Mouse (Mus musculus) liver, embryonic 14.5 days (tissue): ENCODE measurements around the gene Prop1. TPM values are rescaled to one million over a fixed set of nuclear protein-coding genes. Genes with fewer than 3 reads are reported as not detected.

Source experiments
- ATAC-seq: fragments of 200-750 bp; cut with Nextera tagmentation; 2 replicates; pipeline ENCODE4 v1.8.0; 2017; ENCODE audit warnings: moderate number of reproducible peaks, mild to moderate bottlenecking, moderate library complexity; ENCODE audit not compliant: insufficient read depth
- DNase-seq, 3 experiments: peaks; one replicate each; pipeline ENCODE4 v3.0.0-alpha.2; 2012 to 2013; ENCODE audit warnings: low read depth in 3 of 3, low spot score in 3 of 3
- H3K27ac ChIP-seq: fragments of 300-500 bp; sonication (generic); 2 replicates; pipeline ENCODE4 v1.5.1; 2014; ENCODE audit warnings: moderate library complexity, mild to moderate bottlenecking, control low read depth, inconsistent platforms
- H3K27me3 ChIP-seq: fragments of 300-500 bp; sonication (generic); 2 replicates; pipeline ENCODE4 v1.6.1; 2014; ENCODE audit warnings: mild to moderate bottlenecking, low read length, moderate library complexity; ENCODE audit not compliant: control insufficient read depth, insufficient read depth
- H3K36me3 ChIP-seq: fragments of 300-500 bp; sonication (generic); replicated peaks from 2 replicates; pipeline ENCODE4 v1.6.1; 2014; ENCODE audit warnings: low read depth; ENCODE audit not compliant: control insufficient read depth, insufficient read depth
- H3K4me1 ChIP-seq, 2 experiments: fragments of 200-500 bp in 1 of 2; fragments of 300-500 bp in 1 of 2; sonication (generic) in 1 of 2; replicated peaks; 2 replicates each; pipeline ENCODE4 v1.6.1; 2012 to 2014; ENCODE audit warnings: antibody characterized with exemption in 1 of 2, inconsistent platforms in 1 of 2, low read length in 1 of 2; ENCODE audit not compliant: control insufficient read depth in 2 of 2, insufficient read depth in 2 of 2
- H3K4me2 ChIP-seq: fragments of 300-500 bp; sonication (generic); 2 replicates; pipeline ENCODE4 v1.6.1; 2014; ENCODE audit warnings: low read depth, mild to moderate bottlenecking, control low read depth, moderate library complexity
- H3K4me3 ChIP-seq, 2 experiments: fragments of 200-500 bp in 1 of 2; fragments of 300-500 bp in 1 of 2; sonication (generic) in 1 of 2; 2 replicates each; pipeline ENCODE4 v1.5.1; 2012 to 2014; ENCODE audit warnings: low read depth in 2 of 2, low read length in 2 of 2, mild to moderate bottlenecking in 2 of 2, control low read depth in 1 of 2, inconsistent platforms in 1 of 2, moderate library complexity in 1 of 2; ENCODE audit not compliant: insufficient read depth in 1 of 2
- H3K9ac ChIP-seq: fragments of 300-500 bp; sonication (generic); replicated peaks from 2 replicates; pipeline ENCODE4 v1.6.1; 2014; ENCODE audit warnings: mild to moderate bottlenecking, control low read depth, moderate library complexity
- H3K9me3 ChIP-seq: fragments of 300-500 bp; sonication (generic); 2 replicates; pipeline ENCODE4 v1.6.1; 2016; ENCODE audit warnings: low read length, mixed read lengths; ENCODE audit not compliant: control insufficient read depth
- CTCF ChIP-seq: IDR thresholded peaks from 2 replicates; pipeline ENCODE4 v1.5.1; 2016; ENCODE audit warnings: antibody characterized with exemption, low read depth, control low read depth
- EP300 ChIP-seq: IDR thresholded peaks from 2 replicates; pipeline ENCODE4 v1.6.1; 2016; ENCODE audit warnings: antibody characterized with exemption, low read depth
- WGBS: fragments of 180-500 bp; shearing (Covaris S2); extraction: QIAGEN DNeasy Blood & Tissue Kit; methylation state at CpG from one replicate; pipeline ENCODE4 v1.1.7; 2014; ENCODE audit not compliant: insufficient replicate concordance; 5-methylcytosine and 5-hydroxymethylcytosine counted together
- polyA plus RNA-seq, 2 experiments: library from polyadenylated mRNA; depleted of rRNA in 1 of 2; stranded (reverse) in 1 of 2; unstranded in 1 of 2; fragments of >200 nt; fragmentation: Nextera tagmentation in 1 of 2; extraction: Ambion mirVana in 1 of 2; gene quantifications; 2 replicates each; pipeline versions ENCODE4 v1.2.1 to v1.2.3; 2012 to 2014

The Prop1 gene
- polyA plus RNA-seq, 2 experiments: not detected

GRCm38 (mm10) chr11:50915671-50916320 lies 37.8 kb downstream of the Prop1 start, which contains the start of gene Zfp2:
Gene Zfp2 (minus strand): TSS chr11:50916165.
- DNase-seq (peak; percentile 57 to 66 (median 61)), ATAC-seq (peak; percentile 93)
- H3K9ac ChIP-seq: peak within 1 kb of the TSS; percentile 70
- peak within 1 kb of the TSS; percentile 72 for H3K4me2 ChIP-seq
- no peaks in the 10 kb centered on the region for H3K27me3 ChIP-seq
- no peaks in the 10 kb centered on the region; the same call in 1 of the 2 replicates for H3K36me3 ChIP-seq
- under 1% methylated on average over 47 of the region's 47 CpGs for WGBS
- H3K9me3 ChIP-seq: no peaks in the 10 kb centered on the region
- H3K27ac ChIP-seq: no peak within 1 kb of the TSS
- H3K4me3 ChIP-seq: peak within 1 kb of the TSS; percentile 76 to 91
- peak; percentile 68 for TF ChIP-seq CTCF
- TF ChIP-seq EP300: no peak
- H3K4me1 ChIP-seq: no peaks in the 10 kb centered on the region; a peak in 1 of 4 replicates

GRCm38 (mm10) chr11:50914461-50914860 lies 39.1 kb downstream of the Prop1 start:
- ATAC-seq: no peak
- H3K4me1 ChIP-seq: no peaks in the 10 kb centered on the region; a peak in 1 of 4 replicates
- no peak overlapping the region for H3K4me3 ChIP-seq
- no peaks in the 10 kb centered on the region; the same call in none of the 2 replicates for H3K36me3 ChIP-seq
- no peaks in the 10 kb centered on the region for H3K9me3 ChIP-seq
- 62% methylated on average over 3 of the region's 3 CpGs for WGBS
- no peak overlapping the region for H3K4me2 ChIP-seq
- no peak for DNase-seq
- no peaks in the 10 kb centered on the region for H3K27me3 ChIP-seq
- no peak overlapping the region for H3K9ac ChIP-seq
- H3K27ac ChIP-seq: no peak overlapping the region
- TF ChIP-seq CTCF: no peak
- no peak for TF ChIP-seq EP300

- Histone ChIP-seq H3K4me3 (no peak overlapping the region), H3K4me1 (no peaks in the 10 kb centered on the region; a peak in 1 of 4 replicates), H3K9ac (no peak overlapping the region), H3K27me3 (no peaks in the 10 kb centered on the region), H3K27ac (no peak overlapping the region), H3K36me3 (no peaks in the 10 kb centered on the region; the same call in none of the 2 replicates), H3K4me2 (no peak overlapping the region), H3K9me3 (no peaks in the 10 kb centered on the region)
- ATAC-seq (no peak), DNase-seq (no peak)
- TF ChIP-seq EP300 (no peak), CTCF (no peak)
- WGBS: 63% methylated on average over 1 of the region's 1 CpGs
Measured at GRCm38 (mm10) chr11:50913301-50913700, 40.3 kb downstream of the Prop1 start.

DNA sequence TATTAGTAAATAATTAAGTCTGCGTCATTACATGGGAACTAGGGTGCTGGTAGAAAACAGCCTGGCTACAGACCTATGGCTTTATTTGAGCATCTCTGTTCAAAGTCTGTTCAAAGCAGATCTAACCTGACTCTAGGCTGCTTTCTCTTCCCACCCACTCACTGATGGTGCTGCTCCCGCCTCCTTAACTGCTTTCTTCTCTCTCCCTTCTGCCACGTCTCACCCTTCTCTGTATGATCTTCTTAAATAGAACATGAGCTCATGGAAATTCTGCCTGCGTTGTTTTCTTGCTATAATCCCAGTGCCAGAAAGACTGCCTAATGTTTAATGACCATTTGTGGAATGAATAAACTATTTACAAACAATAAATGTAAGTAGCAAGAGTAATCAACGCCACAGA lies 45.4 kb downstream of the Prop1 start:
- DNase-seq (no peak), ATAC-seq (no peak)
- H3K4me1 ChIP-seq: no peaks in the 10 kb centered on the region; a peak in 1 of 4 replicates
- H3K9me3 ChIP-seq: no peaks in the 10 kb centered on the region
- H3K36me3 ChIP-seq: peaks cover 2% of the 10 kb centered on the region
- no peak overlapping the region for H3K9ac ChIP-seq
- H3K27ac ChIP-seq: no peak overlapping the region
- no peak overlapping the region for H3K4me2 ChIP-seq
- TF ChIP-seq EP300 (no peak), CTCF (no peak)
- no peak overlapping the region for H3K4me3 ChIP-seq
- no peaks in the 10 kb centered on the region for H3K27me3 ChIP-seq
- WGBS: 66% methylated on average over 5 of the region's 5 CpGs

Other genes with a start within 250 kb of the Prop1 start
- gene Zfp354c, start 126.0 kb downstream of the Prop1 start, polyA plus RNA-seq (2012; rRNA removed): 0.26 and 0.42 TPM in 2 replicates
- 0.65 and 0.69 TPM in 2 replicates for gene Zfp354c, start 126.0 kb downstream of the Prop1 start, polyA plus RNA-seq (2014; fragmentation: Nextera tagmentation; extraction: Ambion mirVana)
- 0.04 and 0.08 TPM in 2 replicates for gene Zfp879, start 112.2 kb downstream of the Prop1 start, polyA plus RNA-seq (2012; rRNA removed)
- gene Zfp879, start 112.2 kb downstream of the Prop1 start, polyA plus RNA-seq (2014; fragmentation: Nextera tagmentation; extraction: Ambion mirVana): 0.04 and 0.13 TPM in 2 replicates
- gene Grm6, start 103.1 kb downstream of the Prop1 start, polyA plus RNA-seq (2012; rRNA removed): 0.10 and 0.15 TPM in 2 replicates
- 0.04 TPM in 1 of 2 replicates, not detected in the other for gene Grm6, start 103.1 kb downstream of the Prop1 start, polyA plus RNA-seq (2014; fragmentation: Nextera tagmentation; extraction: Ambion mirVana)
- 0.16 and 0.26 TPM in 2 replicates for gene Zfp454, start 66.1 kb downstream of the Prop1 start, polyA plus RNA-seq (2012; rRNA removed)
- 0.22 and 0.38 TPM in 2 replicates for gene Zfp454, start 66.1 kb downstream of the Prop1 start, polyA plus RNA-seq (2014; fragmentation: Nextera tagmentation; extraction: Ambion mirVana)
- gene Zfp2, start 37.6 kb downstream of the Prop1 start, polyA plus RNA-seq (2012; rRNA removed): 0.45 and 0.70 TPM in 2 replicates
- 2.0 and 2.6 TPM in 2 replicates for gene Zfp2, start 37.6 kb downstream of the Prop1 start, polyA plus RNA-seq (2014; fragmentation: Nextera tagmentation; extraction: Ambion mirVana)
- 0.06 and 0.07 TPM in 2 replicates for gene Zfp354b, start 22.1 kb downstream of the Prop1 start, polyA plus RNA-seq (2012; rRNA removed)
- 0.08 TPM in 2 replicates for gene Zfp354b, start 22.1 kb downstream of the Prop1 start, polyA plus RNA-seq (2014; fragmentation: Nextera tagmentation; extraction: Ambion mirVana)
- not detected in 2 replicates for gene 4933414I15Rik, start 10.0 kb downstream of the Prop1 start, polyA plus RNA-seq (2012; rRNA removed)
- gene 4933414I15Rik, start 10.0 kb downstream of the Prop1 start, polyA plus RNA-seq (2014; fragmentation: Nextera tagmentation; extraction: Ambion mirVana): not detected in 2 replicates
- not detected in 2 replicates for gene Olfr1378, start 12.8 kb upstream of the Prop1 start, polyA plus RNA-seq (2012; rRNA removed)
- not detected in 2 replicates for gene Olfr1378, start 12.8 kb upstream of the Prop1 start, polyA plus RNA-seq (2014; fragmentation: Nextera tagmentation; extraction: Ambion mirVana)
- gene Olfr1377, start 28.2 kb upstream of the Prop1 start, polyA plus RNA-seq (2012; rRNA removed): not detected in 2 replicates
- not detected in 2 replicates for gene Olfr1377, start 28.2 kb upstream of the Prop1 start, polyA plus RNA-seq (2014; fragmentation: Nextera tagmentation; extraction: Ambion mirVana)
- gene Olfr51, start 49.8 kb upstream of the Prop1 start, polyA plus RNA-seq (2012; rRNA removed): not detected in 2 replicates
- not detected in 2 replicates for gene Olfr51, start 49.8 kb upstream of the Prop1 start, polyA plus RNA-seq (2014; fragmentation: Nextera tagmentation; extraction: Ambion mirVana)
- gene Olfr54, start 60.5 kb upstream of the Prop1 start, polyA plus RNA-seq (2012; rRNA removed): not detected in 2 replicates
- gene Olfr54, start 60.5 kb upstream of the Prop1 start, polyA plus RNA-seq (2014; fragmentation: Nextera tagmentation; extraction: Ambion mirVana): not detected in 2 replicates
- not detected in 2 replicates for gene Olfr1375, start 94.3 kb upstream of the Prop1 start, polyA plus RNA-seq (2012; rRNA removed)
- gene Olfr1375, start 94.3 kb upstream of the Prop1 start, polyA plus RNA-seq (2014; fragmentation: Nextera tagmentation; extraction: Ambion mirVana): not detected in 2 replicates
- gene Zfp354a, start 105.5 kb upstream of the Prop1 start, polyA plus RNA-seq (2012; rRNA removed): 0.47 and 1.1 TPM in 2 replicates
- gene Zfp354a, start 105.5 kb upstream of the Prop1 start, polyA plus RNA-seq (2014; fragmentation: Nextera tagmentation; extraction: Ambion mirVana): 1.00 and 1.1 TPM in 2 replicates